Mouse (Mus musculus): Measurements from ENCODE around the gene Ptpn5. TPM values are rescaled to one million over a fixed set of nuclear protein-coding genes. Genes with fewer than 3 reads are reported as not detected.

Ptpn5 gene
- polyA plus RNA-seq (2016; fragmentation: Nextera tagmentation; extraction: Ambion mirVana) = 0.26 TPM in 1 of 2 replicates, not detected in the other

- DNase-seq (ENCODE audit: low spot score) = no peak
- peaks cover 78% of the 10 kb centered on the region for H3K27me3 ChIP-seq (ENCODE audit: insufficient read depth, poor library complexity, severe bottlenecking)
- H3K36me3 ChIP-seq = no peaks in the 10 kb centered on the region
- 11% methylated on average over 13 of the region's 13 CpGs for WGBS
- peak within 1 kb of the TSS; percentile 72; the same call in 1 of the 2 replicates for H3K27ac ChIP-seq
- H3K4me3 ChIP-seq = peak within 1 kb of the TSS; percentile 77
- H3K9me3 ChIP-seq = no peaks in the 10 kb centered on the region
- H3K4me1 ChIP-seq = peaks cover 15% of the 10 kb centered on the region
Observed at GRCm38 (mm10) chr7:47133331-47133730, at the start of gene Ptpn5. Gene Ptpn5, minus strand, starts transcription at chr7:47133684.

- no peaks in the 10 kb centered on the region for H3K27me3 ChIP-seq (ENCODE audit: insufficient read depth, poor library complexity, severe bottlenecking)
- H3K27ac ChIP-seq = no peak overlapping the region
- H3K9me3 ChIP-seq = no peaks in the 10 kb centered on the region
- no peaks in the 10 kb centered on the region for H3K36me3 ChIP-seq
- no peak for DNase-seq (ENCODE audit: low spot score)
- H3K4me1 ChIP-seq = no peaks in the 10 kb centered on the region
- 67% methylated on average over 5 of the region's 5 CpGs for WGBS
- no peak overlapping the region for H3K4me3 ChIP-seq
Observed at GRCm38 (mm10) chr7:47170814-47171213, 37.3 kb upstream of the Ptpn5 start.

DNA sequence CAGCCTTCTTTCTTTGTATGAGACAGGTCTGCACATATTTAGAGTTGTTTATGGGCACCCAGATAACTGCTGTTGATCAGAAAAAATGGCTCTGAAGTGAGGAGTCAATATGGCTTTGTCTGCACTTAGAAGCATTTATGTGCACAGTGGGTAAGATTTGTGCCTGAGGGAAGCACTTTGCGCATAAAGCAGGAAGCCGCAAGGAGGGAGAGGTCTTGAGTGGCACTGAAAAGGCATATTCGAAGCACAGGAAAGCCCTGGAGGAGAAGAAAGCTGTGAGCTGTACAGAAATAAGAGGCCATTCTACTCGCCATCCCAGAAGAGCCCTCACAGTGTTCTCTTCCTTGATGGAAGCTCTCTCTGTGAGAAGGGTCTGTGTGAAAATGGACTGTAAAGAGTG lies 31.5 kb upstream of the Ptpn5 start:
- 69% methylated on average over 4 of the region's 4 CpGs for WGBS
- no peak for DNase-seq (ENCODE audit: low spot score)
- H3K4me1 ChIP-seq = no peaks in the 10 kb centered on the region

DNA sequence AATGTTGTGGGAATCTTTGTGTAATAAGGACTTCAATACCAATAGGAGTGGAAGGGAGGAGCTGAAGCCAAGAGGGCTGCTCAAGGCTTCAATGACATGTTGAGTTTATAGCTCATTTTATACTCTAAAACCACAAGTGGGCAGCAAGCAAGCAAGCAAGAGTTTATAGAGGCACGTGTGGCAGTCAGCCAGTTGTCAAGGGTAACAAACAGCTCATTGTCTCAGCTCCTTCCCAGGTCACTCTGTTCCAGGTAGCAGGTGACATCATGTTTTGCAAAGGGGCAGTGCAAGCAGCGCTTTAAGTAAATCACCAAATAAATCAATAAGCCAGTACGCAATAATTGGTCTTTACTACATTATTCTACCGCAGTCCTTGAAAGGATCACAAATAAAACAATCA lies 29.7 kb upstream of the Ptpn5 start:
- Histone ChIP-seq H3K4me3 (no peak overlapping the region), H3K4me1 (no peaks in the 10 kb centered on the region), H3K27me3 (ENCODE audit: insufficient read depth, poor library complexity, severe bottlenecking) (no peaks in the 10 kb centered on the region), H3K9me3 (no peaks in the 10 kb centered on the region), H3K36me3 (no peaks in the 10 kb centered on the region), H3K27ac (no peak overlapping the region)
- DNase-seq (ENCODE audit: low spot score) = no peak
- WGBS = 82% methylated on average over 4 of the region's 4 CpGs

More for the DNA sequence above, 31.5 kb upstream of the Ptpn5 start:
- H3K27me3 ChIP-seq (ENCODE audit: insufficient read depth, poor library complexity, severe bottlenecking) = no peaks in the 10 kb centered on the region
- H3K4me3 ChIP-seq = no peak overlapping the region
- no peaks in the 10 kb centered on the region for H3K9me3 ChIP-seq
- no peak overlapping the region for H3K27ac ChIP-seq
- H3K36me3 ChIP-seq = no peaks in the 10 kb centered on the region

GRCm38 (mm10) chr7:47158451-47158850 lies 25.0 kb upstream of the Ptpn5 start:
- 66% methylated on average over 2 of the region's 2 CpGs for WGBS
- Histone ChIP-seq H3K27ac (no peak overlapping the region), H3K27me3 (ENCODE audit: insufficient read depth, poor library complexity, severe bottlenecking) (no peaks in the 10 kb centered on the region), H3K4me3 (no peak overlapping the region), H3K9me3 (no peaks in the 10 kb centered on the region), H3K36me3 (no peaks in the 10 kb centered on the region), H3K4me1 (no peaks in the 10 kb centered on the region)
- no peak for DNase-seq (ENCODE audit: low spot score)

DNA sequence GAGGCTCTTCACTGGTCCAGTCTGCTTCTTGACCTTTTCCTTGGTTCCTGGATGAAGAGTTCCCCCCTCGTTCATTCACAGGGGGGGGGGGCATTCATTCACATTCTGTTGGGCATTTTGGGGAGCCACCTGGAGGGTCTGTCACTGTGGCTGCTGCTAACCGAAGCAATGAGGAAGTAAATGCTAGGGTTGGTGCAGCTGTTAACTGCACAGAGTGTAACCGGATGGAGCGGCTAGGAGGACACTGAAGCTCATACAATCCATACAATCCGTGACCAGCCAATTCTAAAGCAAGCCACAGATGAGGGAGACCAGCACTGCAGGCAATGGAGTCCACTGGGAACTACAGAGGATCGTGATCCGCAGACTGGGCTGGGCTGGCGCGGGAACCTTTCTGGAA lies 24.3 kb upstream of the Ptpn5 start:
- Histone ChIP-seq H3K27me3 (ENCODE audit: insufficient read depth, poor library complexity, severe bottlenecking) (no peaks in the 10 kb centered on the region), H3K9me3 (no peaks in the 10 kb centered on the region), H3K27ac (no peak overlapping the region), H3K4me1 (no peaks in the 10 kb centered on the region), H3K36me3 (no peaks in the 10 kb centered on the region), H3K4me3 (no peak overlapping the region)
- 78% methylated on average over 9 of the region's 9 CpGs for WGBS
- DNase-seq (ENCODE audit: low spot score) = no peak

GRCm38 (mm10) chr7:47155849-47156248 lies 22.4 kb upstream of the Ptpn5 start:
- H3K36me3 ChIP-seq = no peaks in the 10 kb centered on the region
- no peak overlapping the region for H3K27ac ChIP-seq
- WGBS = 71% methylated on average over 2 of the region's 2 CpGs
- H3K9me3 ChIP-seq = no peaks in the 10 kb centered on the region
- no peak overlapping the region for H3K4me3 ChIP-seq
- DNase-seq (ENCODE audit: low spot score) = no peak
- H3K27me3 ChIP-seq (ENCODE audit: insufficient read depth, poor library complexity, severe bottlenecking) = no peaks in the 10 kb centered on the region
- H3K4me1 ChIP-seq = no peaks in the 10 kb centered on the region

GRCm38 (mm10) chr7:47155396-47155795 lies 21.9 kb upstream of the Ptpn5 start:
- H3K9me3 ChIP-seq = no peaks in the 10 kb centered on the region
- no peak overlapping the region for H3K4me3 ChIP-seq
- H3K27me3 ChIP-seq (ENCODE audit: insufficient read depth, poor library complexity, severe bottlenecking) = no peaks in the 10 kb centered on the region
- no peak overlapping the region for H3K27ac ChIP-seq
- DNase-seq (ENCODE audit: low spot score) = no peak
- 82% methylated on average over 4 of the region's 4 CpGs for WGBS
- H3K4me1 ChIP-seq = no peaks in the 10 kb centered on the region
- H3K36me3 ChIP-seq = no peaks in the 10 kb centered on the region

DNA sequence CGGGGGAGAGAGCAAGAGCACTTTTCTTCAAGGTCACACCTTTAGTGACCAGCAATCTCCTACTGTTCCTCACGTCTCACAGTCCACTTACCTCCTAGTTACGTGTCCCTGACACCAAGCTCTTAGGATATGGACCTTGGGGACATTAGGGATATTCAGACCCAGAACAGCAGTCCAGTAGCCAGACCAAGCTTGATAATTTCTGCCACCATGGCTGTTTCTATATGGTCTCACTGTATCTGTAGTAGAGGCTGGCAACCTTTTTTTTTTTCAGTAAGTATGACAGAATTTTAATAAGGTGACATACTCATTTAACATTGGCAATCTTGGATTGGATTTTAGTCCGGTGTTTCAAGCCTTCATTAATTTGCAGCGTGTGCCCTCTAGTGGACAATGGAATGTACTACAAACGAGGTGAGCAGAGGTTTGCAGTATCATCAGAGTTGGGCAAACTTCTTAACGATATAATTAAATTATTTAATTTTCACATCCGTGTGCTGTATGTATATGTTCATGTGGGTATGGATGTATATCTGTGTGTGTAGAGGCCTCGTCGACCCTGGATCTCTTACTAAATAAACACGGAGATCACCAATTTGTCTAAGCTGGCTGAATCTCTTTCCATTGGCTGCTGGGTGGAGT lies 17.1 kb upstream of the Ptpn5 start:
- 14% methylated on average over 11 of the region's 11 CpGs for WGBS
- peaks cover 4% of the 10 kb centered on the region; the same call in 1 of the 2 replicates for H3K27me3 ChIP-seq (ENCODE audit: insufficient read depth, poor library complexity, severe bottlenecking)
- no peak overlapping the region for H3K4me3 ChIP-seq
- no peaks in the 10 kb centered on the region for H3K4me1 ChIP-seq
- H3K36me3 ChIP-seq = no peaks in the 10 kb centered on the region
- H3K9me3 ChIP-seq = no peaks in the 10 kb centered on the region
- no peak for DNase-seq (ENCODE audit: low spot score)
- no peak overlapping the region for H3K27ac ChIP-seq

- no peak for DNase-seq (ENCODE audit: low spot score)
- H3K4me3 ChIP-seq = no peak overlapping the region
- H3K4me1 ChIP-seq = no peaks in the 10 kb centered on the region
- no peaks in the 10 kb centered on the region for H3K9me3 ChIP-seq
- WGBS = 75% methylated on average over 7 of the region's 7 CpGs
- H3K27ac ChIP-seq = no peak overlapping the region
- H3K36me3 ChIP-seq = no peaks in the 10 kb centered on the region
- H3K27me3 ChIP-seq (ENCODE audit: insufficient read depth, poor library complexity, severe bottlenecking) = peaks cover 4% of the 10 kb centered on the region; the same call in 1 of the 2 replicates
Observed at GRCm38 (mm10) chr7:47148298-47148697, 14.8 kb upstream of the Ptpn5 start.

- no peak overlapping the region for H3K27ac ChIP-seq
- H3K4me3 ChIP-seq = no peak overlapping the region
- H3K9me3 ChIP-seq = no peaks in the 10 kb centered on the region
- H3K36me3 ChIP-seq = no peaks in the 10 kb centered on the region
- 55% methylated on average over 12 of the region's 12 CpGs for WGBS
- H3K27me3 ChIP-seq (ENCODE audit: insufficient read depth, poor library complexity, severe bottlenecking) = peaks cover 4% of the 10 kb centered on the region; the same call in 1 of the 2 replicates
- no peak for DNase-seq (ENCODE audit: low spot score)
- no peaks in the 10 kb centered on the region for H3K4me1 ChIP-seq
Observed at GRCm38 (mm10) chr7:47146034-47146812, 12.7 kb upstream of the Ptpn5 start.

DNA sequence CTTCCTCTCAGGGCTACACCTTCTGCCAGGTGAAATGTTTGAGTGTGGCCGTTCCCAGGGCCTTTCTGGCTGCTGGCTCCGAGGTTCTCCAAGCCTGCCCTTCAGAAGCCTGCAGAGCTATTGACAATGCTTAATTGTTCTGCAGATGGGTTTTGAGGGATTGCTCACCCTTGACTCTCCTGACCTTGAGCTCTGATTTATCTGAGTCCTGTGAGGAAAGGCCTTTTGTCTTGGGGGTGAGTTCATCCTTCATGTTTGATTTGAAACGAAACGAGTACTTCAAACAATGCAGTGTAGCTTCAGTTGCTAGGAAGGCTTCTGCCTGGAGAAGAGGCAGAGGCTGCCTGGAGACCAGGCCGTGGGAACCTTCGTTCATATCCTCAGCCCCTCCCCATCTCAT lies 10.8 kb upstream of the Ptpn5 start:
- Histone ChIP-seq H3K9me3 (no peaks in the 10 kb centered on the region), H3K4me1 (no peaks in the 10 kb centered on the region), H3K36me3 (no peaks in the 10 kb centered on the region), H3K27me3 (ENCODE audit: insufficient read depth, poor library complexity, severe bottlenecking) (peaks cover under 1% of the 10 kb centered on the region; the same call in 1 of the 2 replicates), H3K27ac (no peak overlapping the region), H3K4me3 (no peak overlapping the region)
- WGBS = 35% methylated on average over 6 of the region's 6 CpGs
- no peak for DNase-seq (ENCODE audit: low spot score)

- Histone ChIP-seq H3K9me3 (no peaks in the 10 kb centered on the region), H3K4me3 (no peak overlapping the region), H3K27ac (no peak overlapping the region), H3K4me1 (no peaks in the 10 kb centered on the region), H3K27me3 (ENCODE audit: insufficient read depth, poor library complexity, severe bottlenecking) (peaks cover 14% of the 10 kb centered on the region), H3K36me3 (no peaks in the 10 kb centered on the region)
- WGBS = 72% methylated on average over 8 of the region's 8 CpGs
- DNase-seq (ENCODE audit: low spot score) = no peak
Observed at GRCm38 (mm10) chr7:47139823-47140325, 6.4 kb upstream of the Ptpn5 start.

Data from heart, embryonic 10.5 days (tissue).